ENCODE assay signal across 8 mouse cellular contexts in the genomic region with DNA sequence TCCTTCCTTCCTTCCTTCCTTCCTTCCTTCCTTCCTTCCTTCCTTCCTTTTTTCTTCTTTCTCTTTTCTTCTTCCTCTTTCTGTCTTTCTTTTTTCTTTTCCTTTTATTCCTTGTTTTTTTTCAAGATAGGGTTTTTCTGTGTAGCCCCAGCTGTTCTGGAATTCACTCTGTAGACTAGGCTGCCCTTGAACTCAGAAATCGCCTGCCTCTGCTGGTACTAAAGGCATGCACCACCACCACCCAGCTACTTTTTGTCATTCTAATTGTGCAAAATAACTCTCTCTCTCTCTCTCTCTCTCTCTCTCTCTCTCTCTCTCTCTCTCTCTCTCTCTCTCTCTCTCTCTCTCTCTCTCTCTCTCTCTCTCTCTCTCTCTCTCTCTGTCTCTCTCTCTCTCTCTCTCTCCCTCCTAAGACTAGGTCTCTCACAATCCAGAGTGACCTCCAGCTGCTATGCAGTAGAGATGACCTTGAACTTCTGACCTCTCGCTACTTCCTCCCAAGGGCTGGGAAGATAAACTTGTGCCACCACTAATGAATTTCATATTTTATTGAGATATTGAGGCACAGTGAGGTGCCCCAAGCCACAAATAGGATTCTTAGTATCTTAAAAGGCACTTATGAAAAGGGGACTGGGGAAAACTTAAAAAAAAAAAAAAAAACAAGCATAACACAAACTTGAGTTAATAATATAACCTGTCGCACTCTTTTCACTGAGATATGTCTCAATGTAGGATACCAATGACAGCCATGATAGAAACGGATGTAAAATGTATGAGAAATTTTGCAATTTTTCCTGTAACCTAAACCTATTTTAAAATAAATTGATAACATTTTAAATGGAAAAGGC. TPM values are rescaled to one million over a fixed set of nuclear protein-coding genes. Genes with fewer than 3 reads are reported as not detected.
DNase-seq lines count a peak whose midpoint lies in the region; ATAC-seq and TF ChIP-seq lines count a peak whose summit lies in the region.

No protein-coding gene starts in this region.

- no peak for TF ChIP-seq POLR2A in CH12.LX (IDR thresholded peaks at IDR 0.05; ENCODE audit: low read depth, low read length)

- no peak for TF ChIP-seq CTCF in CH12.LX (conservative IDR thresholded peaks at IDR 0.05 in 1 of 2, IDR thresholded peaks at IDR 0.05 in 1 of 2; ENCODE audit: low read depth in 2 of 2, low read length in 2 of 2)

- H3K4me2 ChIP-seq in CH12.LX (ENCODE audit: insufficient read depth, low read depth, poor library complexity, severe bottlenecking), result no peak overlapping the region
- peak overlapping the region; percentile 67 for H3K4me2 ChIP-seq in midbrain, embryonic 12.5 days (replicated peaks)

- H3K79me2 ChIP-seq in CH12.LX (replicated peaks; ENCODE audit: control insufficient read depth, extremely low read depth, insufficient read depth, poor library complexity, severe bottlenecking), result no peaks in the 10 kb centered on the region

- TF ChIP-seq EP300 in CH12.LX (IDR thresholded peaks at IDR 0.05; ENCODE audit: low read length), result no peak

- in situ Hi-C loops in CH12.LX (cut with MboI; ENCODE audit: low pct_ligation_motif_present, low pct_unique_long_range_greater_than_20kb, low sequenced_read_pairs), result no loop called here

- no peak for DNase-seq in heart, embryonic 10.5 days (ENCODE audit: low spot score)
- DNase-seq in heart, adult 8-10 months (ENCODE audit: low spot score), result no peak
- DNase-seq in CH12.LX (ENCODE audit: extremely low read depth), result no peak
- DNase-seq in hindbrain, embryonic 10.5 days (ENCODE audit: low spot score), result no peak
- no peak for DNase-seq in thymus, postnatal 25 days
- no peak for DNase-seq in urinary bladder, postnatal 10 days (ENCODE audit: low spot score)

- no peak overlapping the region for H3K9ac ChIP-seq in CH12.LX (ENCODE audit: insufficient read depth, low read depth)
- H3K9ac ChIP-seq in midbrain, embryonic 12.5 days (replicated peaks), result no peak overlapping the region

- no peaks in the 10 kb centered on the region for H3K27me3 ChIP-seq in heart, embryonic 10.5 days (ENCODE audit: insufficient read depth, poor library complexity, severe bottlenecking)
- H3K27me3 ChIP-seq in CH12.LX (replicated peaks), result no peaks in the 10 kb centered on the region
- H3K27me3 ChIP-seq in hindbrain, embryonic 10.5 days (ENCODE audit: insufficient read depth, poor library complexity, severe bottlenecking), result no peaks in the 10 kb centered on the region
- H3K27me3 ChIP-seq in midbrain, embryonic 12.5 days, result no peaks in the 10 kb centered on the region

- H3K4me1 ChIP-seq in heart, embryonic 10.5 days, result peaks cover 34% of the 10 kb centered on the region
- H3K4me1 ChIP-seq in CH12.LX (ENCODE audit: control insufficient read depth in 1 of 2, insufficient read depth in 2 of 2), result peaks cover 13 to 15% of the 10 kb centered on the region in 2 experiments
- H3K4me1 ChIP-seq in hindbrain, embryonic 10.5 days (replicated peaks), result peaks cover 21% of the 10 kb centered on the region
- H3K4me1 ChIP-seq in midbrain, embryonic 12.5 days, result peaks cover 13% of the 10 kb centered on the region

- no peak for ATAC-seq in midbrain, embryonic 12.5 days (ENCODE audit: low FRiP score, low read depth)
- no peak for ATAC-seq in megakaryocyte-erythroid progenitor cell, adult 5-6 weeks (replicated peaks; ENCODE audit: low FRiP score, low TSS enrichment, poor library complexity, severe bottlenecking)

- H3K27ac ChIP-seq in heart, embryonic 10.5 days, result peak overlapping the region; percentile 97
- H3K27ac ChIP-seq in CH12.LX (ENCODE audit: insufficient read depth, low read depth), result no peak overlapping the region
- H3K27ac ChIP-seq in hindbrain, embryonic 10.5 days, result peak overlapping the region; percentile 94; the same call in 1 of the 2 replicates
- no peak overlapping the region for H3K27ac ChIP-seq in midbrain, embryonic 12.5 days (replicated peaks)

- dilution Hi-C loops in CH12.LX (cut with MboI; ENCODE audit: extremely low pct_ligation_motif_present, extremely low pct_unique_long_range_greater_than_20kb, low sequenced_read_pairs), result no loop called here

- H3K9me3 ChIP-seq in heart, embryonic 10.5 days, result no peaks in the 10 kb centered on the region
- H3K9me3 ChIP-seq in CH12.LX (replicated peaks; ENCODE audit: low read length), result no peaks in the 10 kb centered on the region
- no peaks in the 10 kb centered on the region for H3K9me3 ChIP-seq in hindbrain, embryonic 10.5 days
- no peaks in the 10 kb centered on the region for H3K9me3 ChIP-seq in midbrain, embryonic 12.5 days

- H3K4me3 ChIP-seq in heart, embryonic 10.5 days, result peak overlapping the region; percentile 84
- peak overlapping the region in 1 of 3 experiments; percentile 6 for H3K4me3 ChIP-seq in CH12.LX (replicated peaks in 1 of 3; ENCODE audit: low read depth in 2 of 3, low read length in 2 of 3, poor library complexity in 1 of 3)
- peak overlapping the region; percentile 78 for H3K4me3 ChIP-seq in hindbrain, embryonic 10.5 days
- H3K4me3 ChIP-seq in midbrain, embryonic 12.5 days, result peak overlapping the region; percentile 68

- no peak for TF ChIP-seq RAD21 in CH12.LX (IDR thresholded peaks at IDR 0.05; ENCODE audit: low read depth, low read length)

- H3K36me3 ChIP-seq in heart, embryonic 10.5 days, result no peaks in the 10 kb centered on the region
- H3K36me3 ChIP-seq in CH12.LX (replicated peaks in 1 of 2; ENCODE audit: control insufficient read depth in 1 of 2, insufficient read depth in 1 of 2, low read length in 1 of 2), result no peaks in the 10 kb centered on the region
- no peaks in the 10 kb centered on the region for H3K36me3 ChIP-seq in hindbrain, embryonic 10.5 days
- H3K36me3 ChIP-seq in midbrain, embryonic 12.5 days, result no peaks in the 10 kb centered on the region

- 58% methylated on average over 4 of the region's 4 CpGs for WGBS in heart, embryonic 10.5 days
- 65% methylated on average over 4 of the region's 4 CpGs for WGBS in hindbrain, embryonic 10.5 days
- 65% methylated on average over 4 of the region's 4 CpGs for WGBS in midbrain, embryonic 12.5 days

TF ChIP-seq in CH12.LX, 34 proteins besides CTCF, POLR2A, EP300 and RAD21:
- TF ChIP-seq JUND (conservative IDR thresholded peaks at IDR 0.05; ENCODE audit: low read depth, low read length), result no peak
- TF ChIP-seq MAX (IDR thresholded peaks at IDR 0.05; ENCODE audit: low read length), result no peak
- 0 out of 2 replicates have a peak, but pooled peaks have one; percentile 5 for TF ChIP-seq BHLHE40 (IDR thresholded peaks at IDR 0.05; ENCODE audit: low read depth, low read length)
- no peak for TF ChIP-seq PAX5 (IDR thresholded peaks at IDR 0.05; ENCODE audit: low read length)
TF ChIP-seq in CH12.LX: peak in this region for 1.

RNA-seq across cellular contexts. Expression of a gene that starts 7.4 kb away (rescaled TPM):
- polyA plus RNA-seq in heart, embryonic 10.5 days (2016; fragmentation: Nextera tagmentation; extraction: Ambion mirVana), result 123 and 129 TPM in 2 replicates
- 10 to 100 TPM; 48.4 to 55.5 (median 49.6) TPM for total RNA-seq in heart, adult 8-10 months (2022)
- total RNA-seq in CH12.LX (2012; rRNA removed), result 42.4 and 45.8 TPM in 2 replicates
- 124 and 143 TPM in 2 replicates for total RNA-seq in CH12.LX (2014; rRNA removed)
- 52.2 and 56.0 TPM in 2 replicates for polyA plus RNA-seq in CH12.LX (2012; ENCODE audit: insufficient read length, low read depth)
- 132 and 133 TPM in 2 replicates for polyA plus RNA-seq in hindbrain, embryonic 10.5 days (2016; fragmentation: Nextera tagmentation; extraction: Ambion mirVana)
- polyA plus RNA-seq in midbrain, embryonic 12.5 days (2016; fragmentation: Nextera tagmentation; extraction: Ambion mirVana), result 118 and 121 TPM in 2 replicates
- 70.8 and 85.1 TPM in 2 replicates for total RNA-seq in megakaryocyte-erythroid progenitor cell, adult 5-6 weeks (2014; fragmentation: Nextera tagmentation)
- 83.8 and 89.7 TPM in 2 replicates for total RNA-seq in megakaryocyte-erythroid progenitor cell, adult 5-6 weeks (2017)

RNA-seq across cellular contexts. Expression of a gene that starts 7.6 kb away (rescaled TPM):
- polyA plus RNA-seq in heart, embryonic 10.5 days (2016; fragmentation: Nextera tagmentation; extraction: Ambion mirVana), result 38.3 and 46.9 TPM in 2 replicates
- 10 to 100 TPM; 15.7 to 16.7 (median 15.9) TPM for total RNA-seq in heart, adult 8-10 months (2022)
- total RNA-seq in CH12.LX (2012; rRNA removed) (19.9 and 23.9 TPM in 2 replicates), CH12.LX (2014; rRNA removed) (11.4 and 11.8 TPM in 2 replicates)
- 12.8 and 13.4 TPM in 2 replicates for polyA plus RNA-seq in CH12.LX (2012; ENCODE audit: insufficient read length, low read depth)
- polyA plus RNA-seq in hindbrain, embryonic 10.5 days (2016; fragmentation: Nextera tagmentation; extraction: Ambion mirVana), result 23.0 and 25.7 TPM in 2 replicates
- polyA plus RNA-seq in midbrain, embryonic 12.5 days (2016; fragmentation: Nextera tagmentation; extraction: Ambion mirVana), result 22.9 and 26.4 TPM in 2 replicates
- total RNA-seq in megakaryocyte-erythroid progenitor cell, adult 5-6 weeks (2014; fragmentation: Nextera tagmentation), result 47.6 and 57.4 TPM in 2 replicates
- total RNA-seq in megakaryocyte-erythroid progenitor cell, adult 5-6 weeks (2017), result 60.9 and 68.3 TPM in 2 replicates

RNA-seq across cellular contexts. Expression of a gene that starts 57.3 kb away (rescaled TPM):
- polyA plus RNA-seq in heart, embryonic 10.5 days (2016; fragmentation: Nextera tagmentation; extraction: Ambion mirVana), result 54.5 and 63.1 TPM in 2 replicates
- total RNA-seq in heart, adult 8-10 months (2022), result 10 to 100 TPM; 18.7 to 21.4 (median 20.1) TPM
- total RNA-seq in CH12.LX (2012; rRNA removed), result 31.9 and 42.6 TPM in 2 replicates
- total RNA-seq in CH12.LX (2014; rRNA removed), result 50.5 and 63.7 TPM in 2 replicates
- polyA plus RNA-seq in CH12.LX (2012; ENCODE audit: insufficient read length, low read depth), result 51.9 and 66.1 TPM in 2 replicates
- 71.8 and 86.4 TPM in 2 replicates for polyA plus RNA-seq in hindbrain, embryonic 10.5 days (2016; fragmentation: Nextera tagmentation; extraction: Ambion mirVana)
- 90.1 and 95.9 TPM in 2 replicates for polyA plus RNA-seq in midbrain, embryonic 12.5 days (2016; fragmentation: Nextera tagmentation; extraction: Ambion mirVana)
- total RNA-seq in megakaryocyte-erythroid progenitor cell, adult 5-6 weeks (2014; fragmentation: Nextera tagmentation), result 119 and 125 TPM in 2 replicates
- 173 and 221 TPM in 2 replicates for total RNA-seq in megakaryocyte-erythroid progenitor cell, adult 5-6 weeks (2017)

RNA-seq across cellular contexts. Expression of a gene that starts 58.0 kb away (rescaled TPM):
- 85.1 and 91.3 TPM in 2 replicates for polyA plus RNA-seq in heart, embryonic 10.5 days (2016; fragmentation: Nextera tagmentation; extraction: Ambion mirVana)
- 10 to 100 TPM; 66.1 to 70.9 (median 68.7) TPM for total RNA-seq in heart, adult 8-10 months (2022)
- total RNA-seq in CH12.LX (2012; rRNA removed), result 80.0 and 94.1 TPM in 2 replicates
- 69.3 and 73.0 TPM in 2 replicates for total RNA-seq in CH12.LX (2014; rRNA removed)
- polyA plus RNA-seq in CH12.LX (2012; ENCODE audit: insufficient read length, low read depth), result 101 and 104 TPM in 2 replicates
- 68.2 and 78.5 TPM in 2 replicates for polyA plus RNA-seq in hindbrain, embryonic 10.5 days (2016; fragmentation: Nextera tagmentation; extraction: Ambion mirVana)
- polyA plus RNA-seq in midbrain, embryonic 12.5 days (2016; fragmentation: Nextera tagmentation; extraction: Ambion mirVana), result 65.6 and 68.2 TPM in 2 replicates
- total RNA-seq in megakaryocyte-erythroid progenitor cell, adult 5-6 weeks (2014; fragmentation: Nextera tagmentation), result 127 and 129 TPM in 2 replicates
- total RNA-seq in megakaryocyte-erythroid progenitor cell, adult 5-6 weeks (2017), result 205 and 208 TPM in 2 replicates

Comparison
In these comparisons a context has a peak if more than half of its experiments do, and no peak if none do; other contexts are left out.
1. H3K27ac ChIP-seq: peak in heart, embryonic 10.5 days (single experiment) and hindbrain, embryonic 10.5 days (single experiment); none in CH12.LX (single experiment) and midbrain, embryonic 12.5 days (single experiment).